Mouse (Mus musculus) G1E (cell line): ENCODE measurements around the gene Rtn4rl1. TPM values are rescaled to one million over a fixed set of nuclear protein-coding genes. Genes with fewer than 3 reads are reported as not detected.

ENCODE experiments used
- ATAC-seq: 2 replicates; pipeline ENCODE4 v1.8.0; 2016; ENCODE audit warnings: mild to moderate bottlenecking; ENCODE audit not compliant: insufficient number of reproducible peaks, poor library complexity, low FRiP score, severe bottlenecking; ENCODE audit errors: extremely low read depth
- DNase-seq: peaks from one replicate; pipeline ENCODE4 v3.0.0; 2012; ENCODE audit warnings: low spot score
- H3K27me3 ChIP-seq: 2 replicates; pipeline ENCODE4 v1.6.1; 2012; ENCODE audit warnings: mild to moderate bottlenecking, low read length, inconsistent platforms; ENCODE audit not compliant: insufficient read depth
- H3K36me3 ChIP-seq: replicated peaks from 2 replicates; pipeline ENCODE3; 2012; ENCODE audit warnings: mild to moderate bottlenecking, inconsistent platforms
- H3K4me1 ChIP-seq: 2 replicates; pipeline ENCODE4 v1.6.1; 2012; ENCODE audit warnings: low read depth, low read length, inconsistent platforms, mixed read lengths; ENCODE audit not compliant: insufficient read depth
- H3K4me3 ChIP-seq: 2 replicates; pipeline ENCODE4 v1.5.1; 2012; ENCODE audit warnings: low read depth, mild to moderate bottlenecking, inconsistent platforms, low read length, moderate library complexity, mixed read lengths
- H3K9me3 ChIP-seq: replicated peaks from 2 replicates; pipeline ENCODE4 v1.6.1; 2012; ENCODE audit warnings: inconsistent platforms
- CTCF ChIP-seq: IDR thresholded peaks from 2 replicates; pipeline ENCODE4 v1.5.1; 2012; ENCODE audit warnings: low read depth, low read length, inconsistent platforms, mixed read lengths
- GATA1 ChIP-seq: IDR thresholded peaks from 2 replicates; pipeline ENCODE4 v1.6.1; 2012; ENCODE audit warnings: borderline replicate concordance, low read length, inconsistent platforms, mixed read lengths
- GATA2 ChIP-seq: IDR thresholded peaks from 2 replicates; pipeline ENCODE4 v1.6.1; 2012; ENCODE audit warnings: low read depth, low read length, inconsistent platforms, borderline replicate concordance
- POLR2AphosphoS5 ChIP-seq: IDR thresholded peaks from 2 replicates; pipeline ENCODE4 v1.6.1; 2012; ENCODE audit warnings: low read depth, low read length, inconsistent platforms; ENCODE audit not compliant: insufficient replicate concordance
- TAL1 ChIP-seq: conservative IDR thresholded peaks from 2 replicates; pipeline ENCODE4 v1.6.1; 2012; ENCODE audit warnings: low read depth, low read length, inconsistent platforms, mixed read lengths
- polyA plus RNA-seq: library from polyadenylated mRNA; stranded (reverse); fragments of >175 nt; gene quantifications from 2 replicates; pipeline ENCODE4 v1.2.3, GENCODE M21; 2012
- total RNA-seq, 2 experiments: library from RNA; stranded (forward) in 1 of 2; stranded (reverse) in 1 of 2; fragments of 200-1000 nt in 1 of 2; fragments of >200 nt in 1 of 2; fragmentation: Nextera tagmentation in 1 of 2; gene quantifications; 2 replicates each; pipeline ENCODE4 v1.2.3; 2014 to 2017

Rtn4rl1 gene
- total and polyA plus RNA-seq, 3 experiments = not detected

GRCm38 (mm10) chr11:75158432-75158831 lies 35.2 kb upstream of the Rtn4rl1 start:
- Histone ChIP-seq H3K4me1 (peaks cover 5% of the 10 kb centered on the region; the same call in 1 of the 2 replicates), H3K36me3 (peaks cover 93% of the 10 kb centered on the region), H3K27me3 (no peaks in the 10 kb centered on the region), H3K4me3 (no peak overlapping the region), H3K9me3 (no peaks in the 10 kb centered on the region)
- no peak for DNase-seq
- ATAC-seq = no peak
- no peak for TF ChIP-seq TAL1
- TF ChIP-seq GATA2 = no peak
- TF ChIP-seq CTCF = no peak
- no peak for TF ChIP-seq POLR2AphosphoS5
- no peak for TF ChIP-seq GATA1

- ATAC-seq (no peak), DNase-seq (no peak)
- Histone ChIP-seq H3K4me3 (no peak overlapping the region), H3K4me1 (0 out of 2 replicates have a peak, but pooled peaks cover under 1% of the 10 kb centered on the region), H3K36me3 (peaks cover 92% of the 10 kb centered on the region), H3K27me3 (no peaks in the 10 kb centered on the region), H3K9me3 (no peaks in the 10 kb centered on the region)
- TF ChIP-seq TAL1 = no peak
- TF ChIP-seq GATA2 = no peak
- no peak for TF ChIP-seq CTCF
- TF ChIP-seq GATA1 = no peak
- TF ChIP-seq POLR2AphosphoS5 = no peak
Observed at GRCm38 (mm10) chr11:75159564-75159963, 34.0 kb upstream of the Rtn4rl1 start.

GRCm38 (mm10) chr11:75160954-75161353 lies 32.6 kb upstream of the Rtn4rl1 start:
- ATAC-seq = no peak
- TF ChIP-seq GATA1 = no peak
- TF ChIP-seq GATA2 = no peak
- no peak for TF ChIP-seq CTCF
- TF ChIP-seq TAL1 = no peak
- no peak for TF ChIP-seq POLR2AphosphoS5
- peaks cover 97% of the 10 kb centered on the region for H3K36me3 ChIP-seq

GRCm38 (mm10) chr11:75161417-75162008 lies 32.1 kb upstream of the Rtn4rl1 start:
- Histone ChIP-seq H3K4me1 (peaks cover 13% of the 10 kb centered on the region), H3K9me3 (peaks cover 14% of the 10 kb centered on the region), H3K36me3 (peaks cover 94% of the 10 kb centered on the region), H3K27me3 (peaks cover 3% of the 10 kb centered on the region; the same call in 1 of the 2 replicates), H3K4me3 (no peak overlapping the region)
- DNase-seq (no peak), ATAC-seq (no peak)
- no peak for TF ChIP-seq GATA2
- no peak for TF ChIP-seq GATA1
- no peak for TF ChIP-seq CTCF
- no peak for TF ChIP-seq TAL1
- TF ChIP-seq POLR2AphosphoS5 = no peak

More at GRCm38 (mm10) chr11:75160954-75161353, 32.6 kb upstream of the Rtn4rl1 start:
- Histone ChIP-seq H3K9me3 (peaks cover 8% of the 10 kb centered on the region), H3K27me3 (peaks cover 3% of the 10 kb centered on the region; the same call in 1 of the 2 replicates), H3K4me1 (peaks cover 13% of the 10 kb centered on the region), H3K4me3 (no peak overlapping the region)
- no peak for DNase-seq

- DNase-seq = no peak
- Histone ChIP-seq H3K4me1 (peaks cover 13% of the 10 kb centered on the region), H3K36me3 (peaks cover 89% of the 10 kb centered on the region), H3K9me3 (peaks cover 25% of the 10 kb centered on the region), H3K4me3 (no peak overlapping the region), H3K27me3 (peaks cover 8% of the 10 kb centered on the region; the same call in 1 of the 2 replicates)
- no peak for ATAC-seq
- no peak for TF ChIP-seq GATA1
- TF ChIP-seq GATA2 = no peak
- TF ChIP-seq POLR2AphosphoS5 = no peak
- TF ChIP-seq CTCF = no peak
- no peak for TF ChIP-seq TAL1
Observed at GRCm38 (mm10) chr11:75162591-75163080, 30.9 kb upstream of the Rtn4rl1 start.

GRCm38 (mm10) chr11:75163379-75163778 lies 30.2 kb upstream of the Rtn4rl1 start:
- Histone ChIP-seq H3K9me3 (peaks cover 33% of the 10 kb centered on the region), H3K27me3 (peaks cover 9% of the 10 kb centered on the region; the same call in 1 of the 2 replicates), H3K36me3 (peaks cover 81% of the 10 kb centered on the region), H3K4me3 (no peak overlapping the region), H3K4me1 (peaks cover 13% of the 10 kb centered on the region)
- ATAC-seq (no peak), DNase-seq (no peak)
- TF ChIP-seq POLR2AphosphoS5 (no peak), GATA1 (no peak), CTCF (no peak), GATA2 (no peak), TAL1 (no peak)
